Mouse (Mus musculus) heart, embryonic 12.5 days (tissue): ENCODE measurements around the gene Ugt1a10. TPM values are rescaled to one million over a fixed set of nuclear protein-coding genes. Genes with fewer than 3 reads are reported as not detected.
"Not testable (repeated sequence)": the region's sequence is repeated elsewhere in the genome, so short reads cannot be mapped to it uniquely, and the experiment has no call there.

Source experiments
- ATAC-seq: fragments of 200-750 bp; cut with Nextera tagmentation; 2 replicates; pipeline ENCODE4 v1.8.0; 2017; ENCODE audit warnings: moderate TSS enrichment, moderate library complexity; ENCODE audit not compliant: insufficient number of reproducible peaks, low FRiP score
- H3K27ac ChIP-seq: fragments of 300-500 bp; sonication (generic); 2 replicates; pipeline ENCODE4 v1.5.1; 2016; ENCODE audit warnings: mild to moderate bottlenecking, moderate library complexity; ENCODE audit not compliant: poor library complexity, severe bottlenecking
- H3K27me3 ChIP-seq: fragments of 300-500 bp; sonication (generic); replicated peaks from 2 replicates; pipeline ENCODE4 v1.6.1; 2016; ENCODE audit warnings: mild to moderate bottlenecking, moderate library complexity
- H3K36me3 ChIP-seq: fragments of 300-500 bp; sonication (generic); 2 replicates; pipeline ENCODE4 v1.6.1; 2016; ENCODE audit warnings: mild to moderate bottlenecking, moderate library complexity
- H3K4me1 ChIP-seq: fragments of 300-500 bp; sonication (generic); replicated peaks from 2 replicates; pipeline ENCODE4 v1.6.1; 2016; ENCODE audit warnings: mild to moderate bottlenecking
- H3K4me2 ChIP-seq: fragments of 300-500 bp; sonication (generic); 2 replicates; pipeline ENCODE4 v1.6.1; 2016; ENCODE audit warnings: mild to moderate bottlenecking, moderate library complexity
- H3K4me3 ChIP-seq: fragments of 300-500 bp; sonication (generic); 2 replicates; pipeline ENCODE4 v1.5.1; 2016; ENCODE audit warnings: mild to moderate bottlenecking
- H3K9ac ChIP-seq: fragments of 300-500 bp; sonication (generic); 2 replicates; pipeline ENCODE4 v1.6.1; 2016; ENCODE audit warnings: mild to moderate bottlenecking, moderate library complexity
- H3K9me3 ChIP-seq: fragments of 300-500 bp; sonication (generic); replicated peaks from 2 replicates; pipeline ENCODE4 v1.6.1; 2016; ENCODE audit warnings: mild to moderate bottlenecking, moderate library complexity
- WGBS: fragments of 180-500 bp; shearing (Covaris S2); methylation state at CpG from one replicate; pipeline ENCODE4 v1.1.7; 2016; 5-methylcytosine and 5-hydroxymethylcytosine counted together
- polyA plus RNA-seq: library from polyadenylated mRNA; unstranded; fragments of >200 nt; fragmentation: Nextera tagmentation; extraction: Ambion mirVana; gene quantifications from 2 replicates; pipeline ENCODE4 v1.2.1, GENCODE M21; 2016

The Ugt1a10 gene
- polyA plus RNA-seq, 1 experiment from 2014 or later = not detected

DNA sequence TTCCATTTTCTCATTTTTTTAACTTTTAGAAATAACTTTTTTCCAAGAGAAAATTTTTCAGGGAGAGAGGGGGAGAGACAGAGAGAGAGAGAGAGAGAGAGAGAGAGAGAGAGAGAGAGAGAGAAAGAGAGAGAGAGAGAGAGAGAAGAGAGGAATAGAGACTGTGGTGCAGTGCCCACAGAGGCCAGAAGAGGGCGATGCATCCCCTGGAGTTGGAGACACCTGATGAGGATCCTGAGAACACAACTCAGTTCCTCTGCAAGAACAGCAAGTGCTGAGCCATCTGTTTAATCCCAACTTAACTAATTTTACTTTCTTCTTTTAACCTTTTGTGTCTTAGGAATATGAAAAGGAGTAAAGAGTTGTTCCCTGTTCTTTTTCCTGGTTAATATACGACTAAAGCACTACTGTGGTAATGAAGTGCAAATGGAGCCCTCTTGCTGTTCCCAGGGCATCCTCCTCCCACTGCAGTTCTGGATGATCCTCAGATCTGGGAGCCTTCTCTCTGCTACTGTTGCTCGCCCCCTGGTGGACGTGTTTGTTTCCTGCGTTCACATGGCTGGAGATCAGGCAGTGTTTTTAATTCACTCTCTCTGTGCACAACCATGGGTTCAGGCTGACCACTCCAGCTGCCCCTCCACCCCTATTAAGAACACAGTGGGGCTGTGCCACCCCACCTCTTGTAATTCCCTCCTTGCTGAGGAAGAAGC, 88.9 kb downstream of the Ugt1a10 start:
- not testable (repeated sequence) for H3K9ac ChIP-seq, H3K36me3 ChIP-seq, H3K27ac ChIP-seq, H3K9me3 ChIP-seq, H3K27me3 ChIP-seq, H3K4me3 ChIP-seq, ATAC-seq, H3K4me2 ChIP-seq, H3K4me1 ChIP-seq
- WGBS = 3% methylated on average over 5 of the region's 5 CpGs

DNA sequence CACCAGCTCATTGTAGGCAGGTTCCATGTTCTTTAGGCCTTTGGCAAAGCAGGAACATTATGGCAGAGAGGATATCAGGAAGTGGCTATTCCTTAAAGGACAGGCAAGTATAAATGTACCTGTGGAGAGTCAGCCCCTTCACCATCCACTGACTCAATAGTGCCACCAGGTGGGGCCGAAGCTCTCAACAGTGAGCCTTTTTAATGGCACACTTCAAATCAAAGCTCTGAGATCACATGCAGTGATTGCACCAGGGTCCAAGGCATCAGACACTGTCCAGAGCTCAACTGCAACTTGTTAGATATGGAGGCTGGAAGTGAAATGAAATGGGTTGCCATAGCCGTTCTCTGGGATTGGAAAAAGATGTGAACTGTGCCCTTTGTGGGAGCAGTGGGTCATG, 90.1 kb downstream of the Ugt1a10 start:
- not testable (repeated sequence) for H3K27ac ChIP-seq, H3K36me3 ChIP-seq, H3K4me1 ChIP-seq, H3K4me2 ChIP-seq, H3K9ac ChIP-seq, H3K4me3 ChIP-seq, H3K27me3 ChIP-seq, ATAC-seq, H3K9me3 ChIP-seq
- 59% methylated on average over 2 of the region's 2 CpGs for WGBS

DNA sequence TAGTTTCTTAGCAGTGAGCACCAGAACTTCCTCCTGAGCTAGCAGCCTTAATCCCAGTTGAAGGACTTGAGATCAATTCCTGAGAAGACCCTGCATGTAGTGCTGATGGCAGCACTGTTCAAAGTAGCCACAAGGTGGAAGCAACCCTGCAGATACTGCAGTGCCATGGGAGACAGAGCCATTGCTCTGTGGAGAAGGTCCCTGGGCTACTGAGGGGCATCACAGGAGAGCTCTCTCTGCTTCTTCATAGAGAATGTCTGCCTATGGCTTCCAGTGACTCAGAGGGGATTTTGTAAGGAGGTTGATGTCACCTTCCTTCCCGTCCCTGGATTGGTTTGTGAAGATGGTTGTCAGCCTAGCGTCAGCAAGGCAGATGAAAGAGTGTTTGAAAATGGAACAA, 94.9 kb downstream of the Ugt1a10 start:
- not testable (repeated sequence) for H3K27me3 ChIP-seq, H3K4me1 ChIP-seq, H3K9me3 ChIP-seq, H3K4me3 ChIP-seq, H3K9ac ChIP-seq, H3K36me3 ChIP-seq, H3K4me2 ChIP-seq, ATAC-seq, H3K27ac ChIP-seq
- WGBS = 58% methylated on average over 2 of the region's 2 CpGs

DNA sequence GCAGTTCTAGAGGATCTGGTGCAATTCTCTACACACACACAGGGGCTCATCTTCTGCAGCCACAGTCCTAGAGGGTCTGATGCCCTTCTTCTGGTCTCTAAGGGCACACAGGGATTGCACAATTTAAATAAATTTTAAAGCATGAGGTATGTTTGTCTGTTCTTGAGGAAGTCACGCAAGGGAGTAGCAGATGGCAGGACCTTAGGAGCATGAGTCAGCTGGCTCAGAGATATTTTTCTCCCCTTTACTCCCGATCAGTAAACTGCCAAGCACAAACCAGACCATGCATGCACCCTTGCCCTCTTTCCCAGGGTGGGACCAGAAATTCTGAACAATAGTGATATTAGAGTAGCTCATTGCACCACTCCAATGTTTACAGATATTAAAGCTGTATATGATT, 103.2 kb downstream of the Ugt1a10 start:
- H3K27ac ChIP-seq = no peak overlapping the region
- H3K4me1 ChIP-seq = no peaks in the 10 kb centered on the region
- no peak overlapping the region for H3K4me3 ChIP-seq
- H3K4me2 ChIP-seq = no peak overlapping the region
- no peaks in the 10 kb centered on the region for H3K27me3 ChIP-seq
- ATAC-seq = no peak
- WGBS = 66% methylated on average over 2 of the region's 2 CpGs
- no peak overlapping the region for H3K9ac ChIP-seq
- no peaks in the 10 kb centered on the region for H3K36me3 ChIP-seq
- no peaks in the 10 kb centered on the region for H3K9me3 ChIP-seq

DNA sequence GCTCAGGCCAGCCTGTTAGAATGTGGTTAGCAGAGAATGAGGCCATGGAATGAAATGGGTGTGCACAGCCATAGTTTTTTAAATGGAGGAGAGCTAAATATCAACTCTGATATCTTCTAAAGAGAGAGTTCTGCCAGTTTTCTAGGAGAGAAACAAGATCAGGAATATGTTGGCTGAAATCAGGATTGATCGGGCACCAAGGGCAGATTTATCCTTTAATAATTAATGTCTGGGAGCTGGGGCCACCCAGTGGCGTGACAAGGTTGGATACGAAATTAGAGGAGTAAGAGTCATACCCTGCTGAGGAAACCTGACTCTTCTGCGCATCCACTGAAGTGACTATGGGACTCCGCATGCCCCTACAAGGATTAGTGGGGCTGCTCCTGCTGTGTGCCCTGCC, 110.5 kb downstream of the Ugt1a10 start, which contains the start of gene Ugt1a5:
Ugt1a5 (plus strand) TSS at position 302 of the 400 bp plus-strand sequence.
- Histone ChIP-seq H3K27ac (no peak within 1 kb of the TSS), H3K4me1 (no peaks in the 10 kb centered on the region), H3K27me3 (no peaks in the 10 kb centered on the region), H3K9ac (no peak within 1 kb of the TSS), H3K4me3 (no peak within 1 kb of the TSS), H3K9me3 (0 out of 2 replicates have a peak, but pooled peaks cover 3% of the 10 kb centered on the region), H3K36me3 (no peaks in the 10 kb centered on the region), H3K4me2 (no peak within 1 kb of the TSS)
- no peak for ATAC-seq
- 72% methylated on average over 5 of the region's 5 CpGs for WGBS

DNA sequence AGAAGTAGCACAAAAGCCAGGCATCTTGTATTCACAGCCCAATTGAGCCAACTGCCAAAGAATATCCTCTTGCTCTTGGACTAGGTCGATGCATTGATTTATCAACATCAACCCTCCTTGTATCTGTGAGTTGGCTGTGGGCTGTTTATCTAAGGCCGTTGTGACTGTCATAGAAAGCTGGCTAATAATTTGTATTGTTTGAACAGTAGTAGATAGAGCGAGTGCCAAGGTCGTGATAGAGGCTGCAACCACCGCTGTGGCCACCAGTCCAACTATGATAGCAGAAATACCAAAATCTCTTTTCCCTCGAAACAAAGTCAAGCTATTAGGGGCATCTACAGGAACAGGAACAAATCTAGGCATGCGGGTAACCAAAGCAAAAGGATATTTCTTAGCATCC, 117.0 kb downstream of the Ugt1a10 start:
- not testable (repeated sequence) for H3K27me3 ChIP-seq, H3K27ac ChIP-seq, H3K4me1 ChIP-seq, H3K9ac ChIP-seq, H3K4me2 ChIP-seq, ATAC-seq, H3K36me3 ChIP-seq, H3K4me3 ChIP-seq
- WGBS = 75% methylated on average over 7 of the region's 7 CpGs
- H3K9me3 ChIP-seq = peaks cover 23% of the 10 kb centered on the region

DNA sequence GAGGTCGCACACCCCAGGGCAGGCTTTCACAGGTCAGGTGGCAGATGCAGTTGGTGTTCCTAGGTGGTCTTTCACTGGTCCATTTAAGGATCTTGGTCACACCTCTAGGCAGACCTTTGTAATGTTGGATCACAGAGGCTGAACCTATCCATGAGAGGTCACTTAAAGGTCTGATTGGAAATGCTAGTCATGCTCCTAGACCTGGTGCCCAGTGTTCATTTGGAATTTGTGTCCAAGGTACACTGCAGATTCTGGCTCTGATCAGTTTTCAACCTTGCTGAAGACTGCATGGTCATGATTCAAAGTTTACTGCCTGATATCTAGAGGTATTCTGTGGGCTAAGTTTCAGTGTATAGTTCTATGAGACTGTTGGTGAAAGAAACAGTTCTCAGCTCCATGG, 124.5 kb downstream of the Ugt1a10 start:
- WGBS = 80% methylated on average over 1 of the region's 1 CpGs
- no peak overlapping the region for H3K4me3 ChIP-seq
- no peak for ATAC-seq

DNA sequence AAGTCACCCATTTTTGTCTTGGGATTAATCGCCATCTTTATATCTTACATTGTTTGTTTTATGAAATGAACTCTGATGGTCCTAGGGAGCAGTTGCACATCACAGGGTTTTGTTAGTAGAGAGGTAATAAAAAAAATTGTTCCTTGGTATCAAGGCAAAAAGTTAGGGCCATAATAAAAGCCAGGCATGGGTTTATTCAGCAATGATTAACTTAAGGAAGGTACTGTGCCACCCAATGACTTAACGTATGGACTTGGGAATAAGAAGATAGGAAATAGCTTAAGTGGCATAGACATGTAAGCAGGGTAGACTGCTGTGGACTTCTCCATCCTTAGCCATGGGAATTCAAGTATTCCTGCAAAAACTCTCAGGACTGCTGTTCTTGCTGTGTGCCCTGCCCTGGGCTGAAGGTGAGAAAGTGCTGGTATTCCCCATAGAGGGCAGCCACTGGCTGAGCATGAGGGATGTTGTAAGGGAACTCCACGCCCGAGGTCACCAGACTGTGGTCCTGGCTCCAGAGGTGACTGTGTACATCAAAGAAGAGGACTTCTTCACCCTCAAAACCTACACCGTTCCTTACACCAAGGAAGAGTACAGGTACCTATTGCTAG, 131.2 kb downstream of the Ugt1a10 start:
- Histone ChIP-seq H3K27me3 (no peaks in the 10 kb centered on the region), H3K4me2 (no peak overlapping the region), H3K4me1 (no peaks in the 10 kb centered on the region), H3K4me3 (no peak overlapping the region), H3K9me3 (no peaks in the 10 kb centered on the region), H3K9ac (no peak overlapping the region), H3K27ac (no peak overlapping the region), H3K36me3 (no peaks in the 10 kb centered on the region)
- no peak for ATAC-seq
- WGBS = 79% methylated on average over 5 of the region's 5 CpGs

More for the DNA sequence above, 124.5 kb downstream of the Ugt1a10 start:
- Histone ChIP-seq H3K27ac (no peak overlapping the region), H3K36me3 (no peaks in the 10 kb centered on the region), H3K4me2 (no peak overlapping the region), H3K4me1 (no peaks in the 10 kb centered on the region), H3K9me3 (peaks cover 17% of the 10 kb centered on the region), H3K27me3 (no peaks in the 10 kb centered on the region), H3K9ac (no peak overlapping the region)

DNA sequence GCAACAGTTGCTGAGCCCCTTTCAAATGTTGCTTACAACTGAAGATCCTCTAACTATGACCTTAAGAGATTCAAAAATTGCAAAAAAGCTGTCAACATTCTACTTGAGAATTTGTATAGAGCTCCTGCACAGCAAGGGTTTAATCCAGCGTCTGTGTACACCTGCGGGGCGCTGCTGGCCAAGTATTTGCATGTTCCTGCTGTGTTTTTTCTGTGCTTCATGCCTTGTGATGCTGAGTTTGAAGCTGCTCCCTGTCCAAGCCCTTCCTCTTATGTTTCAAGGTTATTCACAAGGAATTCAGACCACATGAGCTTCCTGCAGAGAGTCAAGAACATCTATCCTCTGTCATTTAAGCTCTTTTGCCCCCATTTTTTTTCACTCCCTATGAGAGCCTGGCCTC, 136.9 kb downstream of the Ugt1a10 start:
- H3K9ac ChIP-seq = no peak overlapping the region
- no peaks in the 10 kb centered on the region for H3K9me3 ChIP-seq
- WGBS = 72% methylated on average over 3 of the region's 3 CpGs
- H3K27ac ChIP-seq = no peak overlapping the region
- no peak for ATAC-seq
- no peak overlapping the region for H3K4me2 ChIP-seq
- H3K4me3 ChIP-seq = no peak overlapping the region
- H3K36me3 ChIP-seq = no peaks in the 10 kb centered on the region
- no peaks in the 10 kb centered on the region for H3K27me3 ChIP-seq
- H3K4me1 ChIP-seq = no peaks in the 10 kb centered on the region

DNA sequence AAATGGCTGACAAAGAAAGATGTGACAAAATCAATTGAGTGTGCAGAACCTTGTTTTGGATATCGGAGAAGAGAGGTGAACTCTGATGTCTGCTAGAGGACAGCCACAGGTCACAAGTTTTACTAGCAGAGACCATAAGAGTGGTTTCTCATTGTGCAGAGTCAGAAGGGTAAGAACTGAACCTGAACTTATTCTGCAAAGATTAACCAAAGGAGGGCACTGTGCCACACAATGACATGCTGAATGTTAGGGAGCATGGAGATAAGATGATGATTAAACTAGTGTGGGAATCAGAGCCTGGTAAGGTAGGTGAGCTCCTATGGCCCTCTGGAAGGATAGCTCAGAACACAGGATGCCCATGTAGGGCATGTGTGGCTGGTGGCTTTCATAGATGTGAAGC, 140.5 kb downstream of the Ugt1a10 start:
- Histone ChIP-seq H3K27me3 (no peaks in the 10 kb centered on the region), H3K36me3 (no peaks in the 10 kb centered on the region), H3K4me2 (no peak overlapping the region), H3K4me1 (no peaks in the 10 kb centered on the region), H3K9ac (no peak overlapping the region), H3K9me3 (no peaks in the 10 kb centered on the region), H3K4me3 (no peak overlapping the region), H3K27ac (no peak overlapping the region)
- ATAC-seq = no peak
- 89% methylated on average over 1 of the region's 1 CpGs for WGBS

DNA sequence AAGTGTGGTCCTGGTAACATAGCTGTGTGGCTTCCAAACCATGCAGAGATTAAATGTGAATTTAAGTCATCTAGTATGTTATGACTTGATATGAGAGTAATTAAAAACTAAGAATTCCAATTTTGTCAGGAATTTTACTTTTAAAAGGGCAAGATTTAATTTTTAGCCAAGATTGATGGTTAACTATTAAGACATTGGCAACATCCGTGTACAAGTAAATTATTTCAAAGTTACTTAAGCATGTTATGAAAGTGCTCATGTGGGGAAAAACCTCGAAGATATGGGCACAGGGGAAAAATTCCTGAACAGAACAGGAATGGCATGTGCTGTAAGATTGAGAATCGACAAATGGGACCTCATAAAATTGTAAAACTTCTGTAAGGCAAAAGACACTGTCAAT, 142.3 kb downstream of the Ugt1a10 start:
- no peak for ATAC-seq
- Histone ChIP-seq H3K36me3 (no peaks in the 10 kb centered on the region), H3K27ac (no peak overlapping the region), H3K4me2 (no peak overlapping the region), H3K4me1 (no peaks in the 10 kb centered on the region), H3K9ac (no peak overlapping the region), H3K9me3 (no peaks in the 10 kb centered on the region), H3K27me3 (no peaks in the 10 kb centered on the region; the same call in 1 of the 2 replicates), H3K4me3 (no peak overlapping the region)
- WGBS = 69% methylated on average over 3 of the region's 3 CpGs

DNA sequence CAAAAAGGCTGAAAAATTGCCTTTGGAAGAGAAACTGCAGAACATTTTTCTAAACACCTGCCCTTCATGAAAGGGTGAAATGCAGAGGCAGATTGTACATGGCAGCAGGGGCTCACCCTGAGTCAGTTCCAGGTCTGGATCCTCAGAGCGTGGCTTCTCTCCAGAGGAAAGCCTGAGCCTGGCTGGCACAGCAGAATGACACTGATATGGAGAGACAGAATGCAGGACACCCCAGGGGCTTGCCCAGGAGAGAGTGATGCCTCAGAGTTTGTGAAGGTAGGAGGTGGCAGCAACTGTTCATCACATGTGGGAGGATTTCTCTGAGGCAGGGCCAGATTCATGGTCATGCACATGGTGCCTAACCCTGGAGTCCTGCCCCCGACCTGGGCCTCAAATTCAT, 144.8 kb downstream of the Ugt1a10 start:
- ATAC-seq = no peak
- WGBS = 80% methylated on average over 2 of the region's 2 CpGs
- Histone ChIP-seq H3K9me3 (no peaks in the 10 kb centered on the region; the same call in 1 of the 2 replicates), H3K4me3 (no peak overlapping the region), H3K27ac (no peak overlapping the region), H3K9ac (no peak overlapping the region), H3K4me2 (no peak overlapping the region), H3K27me3 (no peaks in the 10 kb centered on the region; the same call in 1 of the 2 replicates), H3K4me1 (no peaks in the 10 kb centered on the region), H3K36me3 (no peaks in the 10 kb centered on the region)
